Mouse (Mus musculus) layer of hippocampus, adult 9-11 months (tissue): ENCODE results near the gene Cabp1.
A peak's percentile ranks its signal among the peaks of the same experiment; 100 is the strongest.

Experiments
- DNase-seq: peaks from one replicate; pipeline ENCODE4 v3.0.0; 2022

The Cabp1 gene

GRCm38 (mm10) chr5:115208601-115209000, 14.4 kb upstream of the Cabp1 start:
- DNase-seq = no peak

GRCm38 (mm10) chr5:115207892-115208291, 13.7 kb upstream of the Cabp1 start:
- DNase-seq = no peak

- no peak for DNase-seq
Observed at GRCm38 (mm10) chr5:115207244-115207643, 13.1 kb upstream of the Cabp1 start.

GRCm38 (mm10) chr5:115204562-115205311, 10.6 kb upstream of the Cabp1 start:
- DNase-seq = no peak

GRCm38 (mm10) chr5:115203735-115204561, 9.8 kb upstream of the Cabp1 start:
- no peak for DNase-seq

DNA sequence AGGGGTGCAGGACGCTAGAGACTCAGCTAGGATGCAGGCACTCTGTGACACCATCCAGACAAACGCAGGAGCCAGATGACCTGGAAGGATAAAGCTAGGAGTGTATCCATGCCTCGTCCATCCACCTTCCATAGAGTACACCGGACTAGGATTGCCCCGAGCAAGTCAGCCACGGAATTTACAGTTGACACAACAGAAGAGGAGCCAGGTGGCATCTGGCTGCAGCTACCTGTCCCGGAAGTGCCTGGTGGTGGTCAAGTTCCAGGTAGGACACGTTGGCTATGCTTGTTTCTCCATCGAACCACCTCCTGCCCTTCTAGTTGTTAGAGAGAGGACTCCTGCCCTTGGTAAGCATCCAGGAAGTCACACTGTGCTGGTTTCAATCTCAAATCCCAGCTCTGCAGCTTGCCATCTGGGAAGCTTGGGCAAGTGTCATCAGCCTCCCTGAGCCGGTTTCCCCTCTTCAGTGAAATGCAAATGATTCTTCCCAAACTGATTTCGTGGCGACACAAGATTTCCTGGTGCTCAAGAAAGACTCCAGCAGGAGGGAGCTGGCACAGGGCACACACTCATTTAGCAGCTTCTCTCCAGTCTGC, 543 bp upstream of the Cabp1 start:
- no peak for DNase-seq

- DNase-seq = no peak
Observed at GRCm38 (mm10) chr5:115193226-115193625, 955 bp downstream of the Cabp1 start.

GRCm38 (mm10) chr5:115192828-115193195, 1.4 kb downstream of the Cabp1 start:
- DNase-seq = no peak

DNA sequence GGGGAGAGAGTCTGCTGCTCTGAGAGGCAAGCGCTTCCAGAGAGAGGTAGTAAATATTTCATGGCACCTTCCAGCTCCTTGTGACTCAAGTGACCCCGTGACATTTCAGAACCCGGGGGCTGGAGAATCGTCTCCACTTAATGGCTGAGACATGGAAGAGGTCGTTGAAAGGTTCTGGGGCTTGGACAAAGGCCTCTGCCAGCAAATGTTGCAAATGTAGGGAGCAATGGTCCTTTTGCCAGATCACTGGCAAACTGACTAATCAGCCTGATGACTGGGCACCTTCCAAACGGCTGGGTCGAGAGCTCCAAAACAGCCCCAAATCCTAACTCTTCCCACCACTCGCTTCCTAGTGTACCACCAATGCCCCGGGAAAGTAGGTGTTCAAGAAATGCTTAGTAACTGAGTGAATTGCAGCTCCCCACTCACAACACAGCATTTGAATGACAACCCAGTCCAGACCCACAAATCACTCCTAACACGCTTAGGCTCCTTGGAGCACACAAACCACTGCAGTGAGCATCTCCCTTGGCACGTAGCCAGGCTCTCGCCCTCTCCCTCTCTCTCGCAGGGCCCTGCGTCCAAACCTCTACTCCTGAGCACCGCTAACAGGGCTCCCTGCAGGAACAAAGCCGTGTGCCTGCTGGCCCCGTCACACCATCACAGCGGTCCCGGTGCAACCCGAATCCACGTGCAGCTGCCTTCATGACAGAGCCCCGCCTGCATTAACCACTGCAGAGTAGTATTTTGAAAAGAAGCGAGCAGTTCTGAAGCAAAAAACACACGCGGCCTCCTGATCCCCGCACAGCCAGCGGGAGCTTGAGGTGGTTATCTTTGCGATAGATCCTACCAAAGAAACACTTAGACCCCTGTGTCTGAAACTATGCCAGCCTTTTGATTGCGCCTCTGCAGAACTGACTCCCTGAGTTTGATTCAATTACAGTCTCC, 2.0 kb downstream of the Cabp1 start:
- DNase-seq = no peak

DNA sequence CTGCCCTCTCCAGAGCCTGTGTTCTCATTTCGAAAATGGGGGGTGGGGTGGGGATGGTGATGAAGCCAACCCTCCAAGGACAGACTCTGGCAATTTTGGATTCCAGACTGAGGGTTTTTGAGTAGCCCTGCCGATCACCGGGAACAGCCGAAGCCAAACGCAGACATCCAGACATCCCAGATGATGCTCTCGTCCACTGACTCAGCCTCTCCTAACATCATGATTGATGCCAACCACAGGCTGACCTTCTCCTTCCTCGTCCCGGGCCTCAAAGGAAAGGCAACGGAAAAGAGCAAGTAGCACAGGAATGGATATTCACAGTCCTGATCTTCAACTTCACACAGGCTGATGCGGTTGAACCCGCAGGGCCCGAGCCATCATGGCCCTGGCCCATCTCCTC, 4.1 kb downstream of the Cabp1 start:
- no peak for DNase-seq

DNA sequence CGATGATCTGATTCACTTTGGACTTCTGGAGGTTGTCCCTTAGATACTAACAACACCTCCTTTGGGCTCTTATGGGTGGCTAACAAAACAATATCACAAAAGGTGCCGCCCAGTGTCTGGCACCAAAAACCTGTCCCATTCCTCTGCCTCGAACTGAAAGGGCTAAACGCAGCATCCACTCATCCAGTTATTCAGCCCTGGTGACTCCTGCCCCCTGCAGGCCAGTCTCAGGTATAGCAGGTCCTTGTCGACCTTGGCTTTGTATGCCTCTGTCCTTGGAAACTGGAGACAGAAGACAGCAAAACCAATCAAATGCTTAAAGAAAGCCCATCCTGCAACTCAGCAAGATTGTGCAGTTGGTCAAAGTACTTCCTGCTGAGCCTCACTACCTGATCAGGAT, 5.4 kb downstream of the Cabp1 start:
- no peak for DNase-seq

GRCm38 (mm10) chr5:115187188-115188131, 6.7 kb downstream of the Cabp1 start:
- peak; percentile 86 for DNase-seq

- peak; percentile 46 for DNase-seq
Observed at GRCm38 (mm10) chr5:115186371-115187073, 7.7 kb downstream of the Cabp1 start.

- DNase-seq = no peak
Observed at GRCm38 (mm10) chr5:115184726-115185125, 9.5 kb downstream of the Cabp1 start.

DNA sequence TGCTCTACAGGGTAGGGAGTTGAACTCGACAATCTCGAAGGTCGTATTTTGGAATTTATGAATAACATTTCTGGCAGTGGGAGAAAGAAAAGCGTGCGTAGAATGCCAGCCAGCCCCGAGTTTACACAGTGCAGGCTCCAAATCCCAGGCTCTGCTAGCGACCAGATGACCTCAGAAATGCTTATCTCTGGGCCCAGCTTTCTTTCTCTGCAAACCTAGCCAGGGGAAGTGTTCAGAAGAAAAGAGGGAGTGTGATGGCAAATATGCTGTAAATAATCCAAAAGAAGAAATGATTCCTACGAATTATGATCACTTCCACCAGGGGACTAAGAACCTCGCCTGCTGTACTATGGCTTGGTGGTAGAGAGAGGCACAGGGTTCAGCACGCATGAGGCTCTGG, 10.7 kb downstream of the Cabp1 start:
- no peak for DNase-seq

- no peak for DNase-seq
Observed at GRCm38 (mm10) chr5:115182925-115183324, 11.3 kb downstream of the Cabp1 start.

GRCm38 (mm10) chr5:115181248-115181940, 12.8 kb downstream of the Cabp1 start:
- DNase-seq = no peak

GRCm38 (mm10) chr5:115179596-115179995, 14.6 kb downstream of the Cabp1 start:
- DNase-seq = no peak

DNA sequence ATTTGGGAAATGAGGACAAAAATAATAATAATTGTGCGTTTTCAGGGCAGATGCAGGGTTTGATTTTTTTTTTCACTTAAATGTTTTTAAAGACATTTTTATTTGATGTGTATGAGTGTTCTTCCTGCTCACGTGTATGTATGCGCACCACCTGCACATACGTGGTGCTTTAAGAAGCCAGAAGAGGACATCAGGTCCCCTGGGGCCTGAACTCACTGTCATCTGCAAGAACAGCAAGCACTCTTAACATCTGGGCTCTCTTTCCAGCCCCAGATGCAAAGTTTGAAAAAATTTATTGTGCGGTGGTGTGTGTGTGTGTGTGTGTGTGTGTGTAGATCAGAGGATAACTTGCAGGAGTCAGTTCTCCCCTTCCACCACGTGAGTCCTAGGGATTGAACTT, 16.3 kb downstream of the Cabp1 start:
- DNase-seq = no peak

DNA sequence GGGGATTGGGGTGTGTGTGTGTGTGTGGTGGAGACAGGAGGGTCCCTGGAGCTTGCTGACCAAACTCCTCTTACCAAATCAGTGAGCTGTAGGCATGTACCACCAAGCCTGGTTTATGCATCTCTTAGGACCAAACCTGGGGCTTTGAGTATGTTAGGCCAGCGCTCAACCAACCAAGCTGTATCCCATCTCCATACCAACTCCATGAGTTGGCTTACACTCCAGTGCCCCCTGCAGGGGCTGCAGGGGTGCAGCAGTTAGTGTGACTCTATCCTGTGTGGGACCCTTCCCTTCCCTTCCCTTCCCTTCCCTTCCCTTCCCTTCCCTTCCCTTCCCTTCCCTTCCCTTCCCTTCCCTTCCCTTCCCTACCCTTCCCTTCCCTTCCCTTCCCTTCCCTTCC, 19.6 kb downstream of the Cabp1 start:
- DNase-seq = no peak
